Mouse (Mus musculus): ENCODE data around the gene Rhoa. TPM values are rescaled to one million over a fixed set of nuclear protein-coding genes. Genes with fewer than 3 reads are reported as not detected.

Gene Rhoa
- total RNA-seq, 1 experiment: 125 TPM

- H3K4me1 ChIP-seq (ENCODE audit: control insufficient read depth in 2 of 2, insufficient read depth in 2 of 2, low read length in 2 of 2, poor library complexity in 1 of 2): peaks cover 0 to 4% of the 10 kb centered on the region in 2 experiments; a peak in 2 of 4 replicates
- peak overlapping the region; percentile 92 for H3K9ac ChIP-seq (ENCODE audit: insufficient read depth, low read depth, low read length, poor library complexity, severe bottlenecking)
- no peak overlapping the region for H3K27ac ChIP-seq (ENCODE audit: insufficient read depth, low read depth, low read length, poor library complexity, severe bottlenecking)
- DNase-seq (ENCODE audit: low read depth, low spot score): no peak
- peak overlapping the region; percentile 86 to 95 for H3K4me3 ChIP-seq (ENCODE audit: insufficient read depth in 1 of 2, low read depth in 1 of 2, low read length in 2 of 2, poor library complexity in 1 of 2, severe bottlenecking in 1 of 2)
- in situ Hi-C loops (cut with MboI; ENCODE audit: low sequenced_read_pairs in 2 of 2, unreplicated experiment in 2 of 2): no loop called here
- peaks cover 13% of the 10 kb centered on the region for H3K36me3 ChIP-seq (ENCODE audit: control insufficient read depth, insufficient read depth, low read length, poor library complexity, severe bottlenecking)
- no peaks in the 10 kb centered on the region for H3K9me3 ChIP-seq (ENCODE audit: control insufficient read depth, insufficient read depth, low read depth, low read length)
- TF ChIP-seq ZC3H11A (IDR thresholded peaks at IDR 0.05; ENCODE audit: borderline replicate concordance, low read depth, low read length): no peak
Measured at GRCm38 (mm10) chr9:108340258-108341138, 34.6 kb downstream of the Rhoa start.

- in situ Hi-C loops (cut with MboI; ENCODE audit: low sequenced_read_pairs in 2 of 2, unreplicated experiment in 2 of 2): no loop called here
- Histone ChIP-seq H3K36me3 (ENCODE audit: control insufficient read depth, insufficient read depth, low read length, poor library complexity, severe bottlenecking) (peaks cover 10% of the 10 kb centered on the region), H3K27ac (ENCODE audit: insufficient read depth, low read depth, low read length, poor library complexity, severe bottlenecking) (no peak overlapping the region), H3K9ac (ENCODE audit: insufficient read depth, low read depth, low read length, poor library complexity, severe bottlenecking) (no peak overlapping the region), H3K4me1 (ENCODE audit: control insufficient read depth in 2 of 2, insufficient read depth in 2 of 2, low read length in 2 of 2, poor library complexity in 1 of 2) (peaks cover 3 to 6% of the 10 kb centered on the region in 2 experiments; a peak in 3 of 4 replicates), H3K9me3 (ENCODE audit: control insufficient read depth, insufficient read depth, low read depth, low read length) (no peaks in the 10 kb centered on the region), H3K4me3 (ENCODE audit: insufficient read depth in 1 of 2, low read depth in 1 of 2, low read length in 2 of 2, poor library complexity in 1 of 2, severe bottlenecking in 1 of 2) (no peak overlapping the region)
- no peak for TF ChIP-seq HCFC1 (IDR thresholded peaks at IDR 0.05; ENCODE audit: borderline replicate concordance, insufficient read depth, low read length)
- no peak for TF ChIP-seq MAFK (IDR thresholded peaks at IDR 0.05; ENCODE audit: insufficient read depth, low read depth, low read length)
- no peak for TF ChIP-seq ZC3H11A (IDR thresholded peaks at IDR 0.05; ENCODE audit: borderline replicate concordance, low read depth, low read length)
- no peak for TF ChIP-seq ZNF384 (IDR thresholded peaks at IDR 0.05; ENCODE audit: low read depth, low read length)
- no peak for TF ChIP-seq CHD2 (IDR thresholded peaks at IDR 0.05; ENCODE audit: low read depth, low read length)
- DNase-seq (ENCODE audit: low read depth, low spot score): no peak
Measured at GRCm38 (mm10) chr9:108341139-108341475, 35.2 kb downstream of the Rhoa start.

- Histone ChIP-seq H3K9me3 (ENCODE audit: control insufficient read depth, insufficient read depth, low read depth, low read length) (no peaks in the 10 kb centered on the region), H3K9ac (ENCODE audit: insufficient read depth, low read depth, low read length, poor library complexity, severe bottlenecking) (no peak overlapping the region; the same call in 1 of the 2 replicates), H3K4me1 (ENCODE audit: control insufficient read depth in 2 of 2, insufficient read depth in 2 of 2, low read length in 2 of 2, poor library complexity in 1 of 2) (peaks cover 3 to 6% of the 10 kb centered on the region in 2 experiments; a peak in 3 of 4 replicates), H3K36me3 (ENCODE audit: control insufficient read depth, insufficient read depth, low read length, poor library complexity, severe bottlenecking) (peaks cover 8% of the 10 kb centered on the region; the same call in 1 of the 2 replicates), H3K4me3 (ENCODE audit: insufficient read depth in 1 of 2, low read depth in 1 of 2, low read length in 2 of 2, poor library complexity in 1 of 2, severe bottlenecking in 1 of 2) (no peak overlapping the region), H3K27ac (ENCODE audit: insufficient read depth, low read depth, low read length, poor library complexity, severe bottlenecking) (peak overlapping the region; percentile 47; the same call in 1 of the 2 replicates)
- in situ Hi-C loops (cut with MboI; ENCODE audit: low sequenced_read_pairs in 2 of 2, unreplicated experiment in 2 of 2): no loop called here
- TF ChIP-seq ZC3H11A (IDR thresholded peaks at IDR 0.05; ENCODE audit: borderline replicate concordance, low read depth, low read length): no peak
- no peak for TF ChIP-seq HCFC1 (IDR thresholded peaks at IDR 0.05; ENCODE audit: borderline replicate concordance, insufficient read depth, low read length)
- no peak for TF ChIP-seq MAFK (IDR thresholded peaks at IDR 0.05; ENCODE audit: insufficient read depth, low read depth, low read length)
- no peak for TF ChIP-seq ZNF384 (IDR thresholded peaks at IDR 0.05; ENCODE audit: low read depth, low read length)
- no peak for TF ChIP-seq CHD2 (IDR thresholded peaks at IDR 0.05; ENCODE audit: low read depth, low read length)
- no peak for DNase-seq (ENCODE audit: low read depth, low spot score)
Measured at GRCm38 (mm10) chr9:108341801-108342200, 35.9 kb downstream of the Rhoa start.

GRCm38 (mm10) chr9:108342301-108342831 lies 36.4 kb downstream of the Rhoa start:
- Histone ChIP-seq H3K4me3 (ENCODE audit: insufficient read depth in 1 of 2, low read depth in 1 of 2, low read length in 2 of 2, poor library complexity in 1 of 2, severe bottlenecking in 1 of 2) (no peak overlapping the region), H3K9me3 (ENCODE audit: control insufficient read depth, insufficient read depth, low read depth, low read length) (no peaks in the 10 kb centered on the region), H3K9ac (ENCODE audit: insufficient read depth, low read depth, low read length, poor library complexity, severe bottlenecking) (no peak overlapping the region), H3K27ac (ENCODE audit: insufficient read depth, low read depth, low read length, poor library complexity, severe bottlenecking) (peak overlapping the region; percentile 59; the same call in 1 of the 2 replicates), H3K4me1 (ENCODE audit: control insufficient read depth in 2 of 2, insufficient read depth in 2 of 2, low read length in 2 of 2, poor library complexity in 1 of 2) (peaks cover 3 to 6% of the 10 kb centered on the region in 2 experiments; a peak in 3 of 4 replicates), H3K36me3 (ENCODE audit: control insufficient read depth, insufficient read depth, low read length, poor library complexity, severe bottlenecking) (peaks cover 8% of the 10 kb centered on the region; the same call in 1 of the 2 replicates)
- no peak for DNase-seq (ENCODE audit: low read depth, low spot score)
- TF ChIP-seq ZC3H11A (IDR thresholded peaks at IDR 0.05; ENCODE audit: borderline replicate concordance, low read depth, low read length): no peak
- no peak for TF ChIP-seq MAFK (IDR thresholded peaks at IDR 0.05; ENCODE audit: insufficient read depth, low read depth, low read length)
- TF ChIP-seq HCFC1 (IDR thresholded peaks at IDR 0.05; ENCODE audit: borderline replicate concordance, insufficient read depth, low read length): no peak
- no peak for TF ChIP-seq ZNF384 (IDR thresholded peaks at IDR 0.05; ENCODE audit: low read depth, low read length)
- no peak for TF ChIP-seq CHD2 (IDR thresholded peaks at IDR 0.05; ENCODE audit: low read depth, low read length)
- in situ Hi-C loops (cut with MboI; ENCODE audit: low sequenced_read_pairs in 2 of 2, unreplicated experiment in 2 of 2): no loop called here

All from ES-E14 (cell line).